Mouse (Mus musculus) kidney, postnatal 25 days (tissue): ENCODE results near the gene Gpr15.

Experiments
- DNase-seq, 2 experiments: peaks; one replicate each; pipeline ENCODE4 v3.0.0; 2021; ENCODE audit warnings: mixed read lengths in 2 of 2

Gene Gpr15

GRCm38 (mm10) chr16:58718666-58719120 lies at the start of gene Gpr15:
Gene Gpr15, minus strand, starts transcription at chr16:58719070.
- no peak for DNase-seq

GRCm38 (mm10) chr16:58763076-58763475 lies 44.2 kb upstream of the Gpr15 start, which contains the start of gene Olfr172:
Gene Olfr172, minus strand, starts transcription at chr16:58763176.
- DNase-seq, result no peak

- DNase-seq, result no peak
Measured at GRCm38 (mm10) chr16:58756191-58756590, 37.3 kb upstream of the Gpr15 start.

GRCm38 (mm10) chr16:58751314-58751713 lies 32.4 kb upstream of the Gpr15 start:
- DNase-seq, result no peak

- no peak for DNase-seq
Measured at GRCm38 (mm10) chr16:58746715-58747114, 27.8 kb upstream of the Gpr15 start.

GRCm38 (mm10) chr16:58740751-58741150 lies 21.9 kb upstream of the Gpr15 start:
- DNase-seq, result no peak

GRCm38 (mm10) chr16:58738800-58739199 lies 19.9 kb upstream of the Gpr15 start:
- DNase-seq, result no peak

GRCm38 (mm10) chr16:58738205-58738604 lies 19.3 kb upstream of the Gpr15 start:
- no peak for DNase-seq

GRCm38 (mm10) chr16:58728176-58728671 lies 9.4 kb upstream of the Gpr15 start:
- no peak for DNase-seq

GRCm38 (mm10) chr16:58727477-58728131 lies 8.7 kb upstream of the Gpr15 start, which contains the start of gene Cldnd1:
Gene Cldnd1, plus strand, starts transcription at chr16:58727910.
- DNase-seq, result peak; percentile 95 to 98

- no peak for DNase-seq
Measured at GRCm38 (mm10) chr16:58726680-58727476, 8.0 kb upstream of the Gpr15 start.

- DNase-seq, result no peak
Measured at GRCm38 (mm10) chr16:58722292-58722691, 3.4 kb upstream of the Gpr15 start.

GRCm38 (mm10) chr16:58715018-58715417 lies 3.9 kb downstream of the Gpr15 start:
- DNase-seq, result no peak

GRCm38 (mm10) chr16:58713128-58713527 lies 5.7 kb downstream of the Gpr15 start:
- no peak for DNase-seq

- no peak for DNase-seq
Measured at GRCm38 (mm10) chr16:58712221-58712620, 6.6 kb downstream of the Gpr15 start.

GRCm38 (mm10) chr16:58709536-58709935 lies 9.3 kb downstream of the Gpr15 start:
- DNase-seq, result no peak

GRCm38 (mm10) chr16:58708601-58709475 lies 10.0 kb downstream of the Gpr15 start:
- DNase-seq, result no peak

- DNase-seq, result no peak
Measured at GRCm38 (mm10) chr16:58707276-58707905, 11.5 kb downstream of the Gpr15 start.

- DNase-seq, result no peak
Measured at GRCm38 (mm10) chr16:58704999-58705398, 13.9 kb downstream of the Gpr15 start.

GRCm38 (mm10) chr16:58703382-58704124 lies 15.3 kb downstream of the Gpr15 start:
- DNase-seq, result peak in 1 of 2 experiments; percentile 33

GRCm38 (mm10) chr16:58702329-58702932 lies 16.4 kb downstream of the Gpr15 start:
- DNase-seq, result no peak
